Mouse (Mus musculus): ENCODE measurements at regions not wholly inside any gene's neighbourhood (a gene's known extent, or its start where the extent isn't known, plus 50 kb on each side); places are given as distances from the start of the nearest gene placed in this dataset.

DNA sequence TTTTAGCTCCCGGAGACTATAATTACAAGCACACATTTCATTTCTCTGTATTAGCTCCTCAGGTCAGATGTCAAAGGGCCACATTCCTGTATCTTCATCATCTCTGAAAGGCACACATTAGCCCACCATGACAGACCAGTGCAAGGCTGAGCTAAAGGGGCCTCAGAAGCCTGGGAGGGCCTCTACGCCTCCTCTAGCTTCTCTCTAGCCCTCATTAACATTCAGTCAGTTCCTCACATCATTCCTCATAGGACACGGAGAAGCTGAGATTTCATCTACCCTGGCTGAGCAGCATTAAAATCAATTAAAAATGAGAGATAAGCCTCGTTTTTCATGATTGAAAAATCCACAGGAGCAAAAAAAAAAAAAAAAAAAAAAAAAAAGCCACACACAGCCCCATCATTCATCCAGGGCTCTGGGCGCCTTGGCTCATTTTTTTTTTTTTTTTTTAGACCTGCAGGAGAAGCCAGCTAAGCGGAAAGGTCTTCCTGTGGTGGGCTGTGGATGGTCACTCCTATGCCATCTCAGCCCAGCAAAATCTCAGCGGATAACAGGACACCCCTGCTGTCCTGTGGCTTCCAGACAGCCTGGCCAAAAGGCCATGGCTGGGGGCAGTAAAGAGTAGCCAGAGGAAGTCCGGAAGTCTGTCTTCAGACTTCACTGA lies 82.5 kb downstream of the Rhob start:
- Histone ChIP-seq H3K9me3 (ENCODE audit: control insufficient read depth, low read length) (no peaks in the 10 kb centered on the region), H3K4me2 (replicated peaks; ENCODE audit: low read depth) (no peak overlapping the region), H3K27me3 (ENCODE audit: control insufficient read depth, insufficient read depth, low read length) (no peaks in the 10 kb centered on the region), H3K27ac (replicated peaks) (no peak overlapping the region), H3K4me1 (replicated peaks; ENCODE audit: control insufficient read depth, insufficient read depth) (no peaks in the 10 kb centered on the region), H3K36me3 (ENCODE audit: control insufficient read depth, insufficient read depth, low read length) (no peaks in the 10 kb centered on the region), H3K4me3 (ENCODE audit: low read depth, low read length) (no peak overlapping the region), H3K9ac (ENCODE audit: low read length) (no peak overlapping the region)
- TF ChIP-seq CTCF (IDR thresholded peaks at IDR 0.05; ENCODE audit: low read depth): no peak
- TF ChIP-seq EP300 (optimal IDR thresholded peaks at IDR 0.05): no peak
- ATAC-seq (ENCODE audit: low FRiP score, low TSS enrichment) (no peak), DNase-seq (ENCODE audit: low spot score) (no peak)
- WGBS: 71% methylated on average over 8 of the region's 8 CpGs

DNA sequence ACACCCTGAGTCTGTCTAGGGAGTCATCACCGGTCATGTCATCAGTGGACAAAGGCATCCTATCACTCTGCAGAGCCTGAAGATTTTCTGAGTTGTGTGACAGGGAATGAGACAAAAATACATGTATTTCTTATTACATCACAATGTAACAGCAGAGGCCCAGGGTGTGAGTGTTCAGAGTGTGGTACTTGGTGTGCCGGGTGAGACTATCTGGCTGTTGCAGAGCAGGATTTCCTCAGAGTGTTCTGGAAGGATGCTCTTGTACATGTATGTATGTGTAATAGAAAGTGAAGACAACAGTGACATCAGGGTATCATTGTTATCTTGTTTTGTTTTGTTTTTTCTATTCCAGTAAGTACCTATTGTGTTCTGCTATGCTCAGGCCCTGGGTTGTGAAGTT lies 87.7 kb downstream of the Rhob start:
- Histone ChIP-seq H3K27me3 (ENCODE audit: control insufficient read depth, insufficient read depth, low read length) (no peaks in the 10 kb centered on the region), H3K36me3 (ENCODE audit: control insufficient read depth, insufficient read depth, low read length) (no peaks in the 10 kb centered on the region), H3K27ac (replicated peaks) (no peak overlapping the region), H3K9ac (ENCODE audit: low read length) (no peak overlapping the region), H3K4me1 (replicated peaks; ENCODE audit: control insufficient read depth, insufficient read depth) (0 out of 2 replicates have a peak, but pooled peaks cover 2% of the 10 kb centered on the region), H3K4me3 (ENCODE audit: low read depth, low read length) (no peak overlapping the region), H3K4me2 (replicated peaks; ENCODE audit: low read depth) (no peak overlapping the region), H3K9me3 (ENCODE audit: control insufficient read depth, low read length) (no peaks in the 10 kb centered on the region)
- TF ChIP-seq CTCF (IDR thresholded peaks at IDR 0.05; ENCODE audit: low read depth) (no peak), EP300 (optimal IDR thresholded peaks at IDR 0.05) (no peak)
- WGBS: 95% methylated on average over 2 of the region's 2 CpGs
- ATAC-seq (ENCODE audit: low FRiP score, low TSS enrichment): no peak
- no peak for DNase-seq (ENCODE audit: low spot score)

DNA sequence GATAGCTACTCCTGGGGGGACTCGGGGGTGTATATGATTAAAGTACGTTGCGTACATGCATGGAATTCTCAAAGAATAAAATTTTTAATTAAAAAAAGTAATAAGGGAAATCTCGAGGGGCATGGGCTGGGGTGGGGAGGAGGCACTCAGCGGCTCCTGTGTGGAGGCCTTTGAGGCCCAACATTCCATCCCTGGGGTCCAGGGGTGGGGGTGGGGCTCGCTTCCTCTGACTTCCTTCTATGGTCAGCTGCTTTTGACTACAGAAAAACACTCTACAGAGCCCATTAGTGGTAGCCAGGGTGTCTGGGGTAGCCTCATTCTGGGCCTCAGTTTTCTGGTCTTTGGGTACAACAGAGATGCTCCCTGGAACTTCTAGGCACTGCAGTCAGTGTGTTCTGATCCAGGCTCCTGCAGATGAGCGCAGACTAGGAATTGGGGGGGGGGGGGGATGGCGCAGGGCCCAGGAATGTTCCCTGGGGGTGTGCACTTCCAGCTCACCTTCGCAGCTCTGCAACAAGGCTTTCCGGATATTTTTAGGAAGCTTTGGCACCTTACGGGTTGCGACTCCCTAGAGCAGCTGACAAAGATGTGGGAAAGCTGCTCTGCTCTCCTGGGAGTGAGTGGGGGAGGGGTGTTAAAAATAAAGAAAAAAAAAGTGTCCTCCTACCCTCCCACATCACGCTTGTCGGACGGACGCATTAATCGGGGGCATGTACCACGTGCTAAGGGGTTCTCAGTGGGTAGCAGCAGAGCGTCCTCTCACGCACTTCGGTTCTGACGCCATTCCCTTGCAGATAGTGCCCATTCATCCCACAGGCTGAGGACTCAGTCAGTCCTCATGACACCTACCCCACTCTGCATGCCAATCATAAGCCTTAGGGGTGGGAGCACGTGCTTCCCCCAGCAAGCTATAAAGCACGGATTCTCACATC lies 89.1 kb downstream of the Rhob start:
- H3K9ac ChIP-seq (ENCODE audit: low read length): no peak overlapping the region
- 51% methylated on average over 24 of the region's 24 CpGs for WGBS
- H3K27me3 ChIP-seq (ENCODE audit: control insufficient read depth, insufficient read depth, low read length): no peaks in the 10 kb centered on the region
- DNase-seq (ENCODE audit: low spot score) (no peak), ATAC-seq (ENCODE audit: low FRiP score, low TSS enrichment) (no peak)
- no peaks in the 10 kb centered on the region for H3K9me3 ChIP-seq (ENCODE audit: control insufficient read depth, low read length)
- H3K4me2 ChIP-seq (replicated peaks; ENCODE audit: low read depth): no peak overlapping the region
- 0 out of 2 replicates have a peak, but pooled peaks cover 2% of the 10 kb centered on the region for H3K4me1 ChIP-seq (replicated peaks; ENCODE audit: control insufficient read depth, insufficient read depth)
- no peak overlapping the region for H3K27ac ChIP-seq (replicated peaks)
- TF ChIP-seq CTCF (IDR thresholded peaks at IDR 0.05; ENCODE audit: low read depth) (no peak), EP300 (optimal IDR thresholded peaks at IDR 0.05) (no peak)
- no peaks in the 10 kb centered on the region for H3K36me3 ChIP-seq (ENCODE audit: control insufficient read depth, insufficient read depth, low read length)
- no peak overlapping the region for H3K4me3 ChIP-seq (ENCODE audit: low read depth, low read length)

DNA sequence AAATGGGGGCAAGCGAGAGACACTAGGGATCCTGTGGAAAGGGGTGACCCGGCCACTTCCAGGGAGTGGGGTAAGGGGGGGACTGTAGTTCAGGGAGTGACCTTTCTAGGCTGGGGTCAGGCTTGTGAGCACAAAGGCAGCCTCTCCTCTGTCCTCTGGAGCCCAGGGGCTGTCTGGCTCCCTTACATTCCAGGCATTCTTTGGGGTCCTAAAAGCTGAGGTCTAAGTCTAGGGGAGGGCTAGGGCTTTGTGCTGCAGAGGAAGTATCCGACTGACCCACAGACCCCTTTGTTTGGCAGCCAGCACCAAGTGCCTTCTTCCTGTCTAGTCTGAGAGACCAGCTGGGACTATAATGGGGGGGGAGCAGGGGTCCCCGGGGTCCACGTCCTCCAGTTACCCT lies 88.9 kb downstream of the Hs1bp3 start:
- no peak overlapping the region for H3K27ac ChIP-seq (replicated peaks)
- H3K27me3 ChIP-seq (ENCODE audit: control insufficient read depth, insufficient read depth, low read length): no peaks in the 10 kb centered on the region
- no peak overlapping the region for H3K4me3 ChIP-seq (ENCODE audit: low read depth, low read length)
- no peak overlapping the region for H3K4me2 ChIP-seq (replicated peaks; ENCODE audit: low read depth)
- no peak for DNase-seq (ENCODE audit: low spot score)
- H3K9ac ChIP-seq (ENCODE audit: low read length): no peak overlapping the region
- TF ChIP-seq EP300 (optimal IDR thresholded peaks at IDR 0.05) (no peak), CTCF (IDR thresholded peaks at IDR 0.05; ENCODE audit: low read depth) (no peak)
- WGBS: 38% methylated on average over 5 of the region's 5 CpGs
- H3K9me3 ChIP-seq (ENCODE audit: control insufficient read depth, low read length): no peaks in the 10 kb centered on the region
- no peaks in the 10 kb centered on the region for H3K4me1 ChIP-seq (replicated peaks; ENCODE audit: control insufficient read depth, insufficient read depth)
- H3K36me3 ChIP-seq (ENCODE audit: control insufficient read depth, insufficient read depth, low read length): no peaks in the 10 kb centered on the region
- peak; percentile 35; the same call in 1 of the 2 replicates for ATAC-seq (ENCODE audit: low FRiP score, low TSS enrichment)

DNA sequence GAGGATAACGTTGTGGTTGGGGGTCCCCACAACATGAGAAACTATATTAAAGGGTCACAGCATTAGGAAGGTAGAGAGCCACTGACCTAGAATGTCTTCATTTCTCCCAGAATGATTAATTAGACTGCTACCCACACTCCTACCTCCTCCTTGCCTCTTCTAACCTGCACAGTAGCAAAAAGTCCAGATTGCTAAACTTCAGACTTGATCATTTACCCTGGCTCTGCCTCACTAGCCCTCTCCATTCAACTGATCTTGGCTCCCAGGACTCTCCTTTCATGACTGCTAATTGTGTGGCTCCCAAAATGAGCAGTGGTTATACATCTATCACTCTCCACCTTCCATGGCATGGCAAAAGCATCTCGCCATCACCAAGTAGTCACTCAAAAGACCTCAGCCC lies 88.1 kb downstream of the Hs1bp3 start:
- no peak overlapping the region for H3K4me3 ChIP-seq (ENCODE audit: low read depth, low read length)
- H3K27me3 ChIP-seq (ENCODE audit: control insufficient read depth, insufficient read depth, low read length): no peaks in the 10 kb centered on the region
- DNase-seq (ENCODE audit: low spot score) (no peak), ATAC-seq (ENCODE audit: low FRiP score, low TSS enrichment) (no peak)
- no peak overlapping the region for H3K27ac ChIP-seq (replicated peaks)
- no peaks in the 10 kb centered on the region for H3K36me3 ChIP-seq (ENCODE audit: control insufficient read depth, insufficient read depth, low read length)
- TF ChIP-seq CTCF (IDR thresholded peaks at IDR 0.05; ENCODE audit: low read depth) (no peak), EP300 (optimal IDR thresholded peaks at IDR 0.05) (no peak)
- no peak overlapping the region for H3K4me2 ChIP-seq (replicated peaks; ENCODE audit: low read depth)
- 92% methylated on average over 2 of the region's 2 CpGs for WGBS
- no peak overlapping the region for H3K9ac ChIP-seq (ENCODE audit: low read length)
- H3K4me1 ChIP-seq (replicated peaks; ENCODE audit: control insufficient read depth, insufficient read depth): no peaks in the 10 kb centered on the region
- no peaks in the 10 kb centered on the region for H3K9me3 ChIP-seq (ENCODE audit: control insufficient read depth, low read length)

Data from stomach, postnatal 0 days (tissue).